Mouse (Mus musculus) forelimb bud, embryonic 11.5 days (tissue): ENCODE results near the gene Pard3b.
A peak's percentile ranks its signal among the peaks of the same experiment; 100 is the strongest.

Experiments
- DNase-seq: peaks from one replicate; pipeline ENCODE4 v3.0.0-alpha.2; 2012; ENCODE audit warnings: low read depth, low spot score

Gene Pard3b

GRCm38 (mm10) chr1:62632886-62633285 is 994.3 kb downstream of the Pard3b start:
- no peak for DNase-seq

GRCm38 (mm10) chr1:62635203-62635602 is 996.6 kb downstream of the Pard3b start:
- no peak for DNase-seq

- DNase-seq, result no peak
Observed at GRCm38 (mm10) chr1:62636906-62637673, 998.5 kb downstream of the Pard3b start.

- no peak for DNase-seq
Observed at GRCm38 (mm10) chr1:62639012-62639411, 1000.4 kb downstream of the Pard3b start.

- DNase-seq, result no peak
Observed at GRCm38 (mm10) chr1:62639440-62639839, 1000.8 kb downstream of the Pard3b start.

- peak; percentile 79 for DNase-seq
Observed at GRCm38 (mm10) chr1:62644631-62645278, 1006.1 kb downstream of the Pard3b start.

GRCm38 (mm10) chr1:62646812-62647211 is 1008.2 kb downstream of the Pard3b start:
- DNase-seq, result no peak

GRCm38 (mm10) chr1:62648116-62648515 is 1009.5 kb downstream of the Pard3b start:
- peak; percentile 80 for DNase-seq

- DNase-seq, result no peak
Observed at GRCm38 (mm10) chr1:62648591-62648990, 1010.0 kb downstream of the Pard3b start.

GRCm38 (mm10) chr1:62650491-62650890 is 1011.9 kb downstream of the Pard3b start:
- no peak for DNase-seq

- DNase-seq, result no peak
Observed at GRCm38 (mm10) chr1:62654436-62654835, 1015.8 kb downstream of the Pard3b start.

- DNase-seq, result no peak
Observed at GRCm38 (mm10) chr1:62664960-62665645, 1026.5 kb downstream of the Pard3b start.

- DNase-seq, result no peak
Observed at GRCm38 (mm10) chr1:62665771-62666730, 1027.4 kb downstream of the Pard3b start.

- DNase-seq, result no peak
Observed at GRCm38 (mm10) chr1:62666780-62667179, 1028.2 kb downstream of the Pard3b start.

- DNase-seq, result no peak
Observed at GRCm38 (mm10) chr1:62678611-62679344, 1040.2 kb downstream of the Pard3b start.

GRCm38 (mm10) chr1:62679466-62679865 is 1040.8 kb downstream of the Pard3b start:
- no peak for DNase-seq

- DNase-seq, result peak; percentile 32
Observed at GRCm38 (mm10) chr1:62682456-62683385, 1044.1 kb downstream of the Pard3b start.

- no peak for DNase-seq
Observed at GRCm38 (mm10) chr1:62683498-62683897, 1044.9 kb downstream of the Pard3b start.

GRCm38 (mm10) chr1:62687511-62687910 is 1048.9 kb downstream of the Pard3b start:
- DNase-seq, result no peak

- no peak for DNase-seq
Observed at GRCm38 (mm10) chr1:62691175-62691574, 1052.6 kb downstream of the Pard3b start.
